Mouse (Mus musculus) small intestine, adult 2 months (tissue): ENCODE results near the gene Grk4.

Experiments
- CTCF ChIP-seq: fragments of 200-500 bp; IDR thresholded peaks from 2 replicates; pipeline ENCODE4 v1.5.1; 2012; ENCODE audit warnings: low read depth, mild to moderate bottlenecking, control low read depth, inconsistent platforms, low read length, moderate library complexity, mixed read lengths; ENCODE audit not compliant: insufficient replicate concordance, insufficient read length; ENCODE audit errors: extremely low read depth
- POLR2A ChIP-seq: fragments of 200-500 bp; IDR thresholded peaks from 2 replicates; pipeline ENCODE4 v1.6.1; 2012; ENCODE audit warnings: low read depth, mild to moderate bottlenecking, control low read depth, inconsistent platforms, low read length, moderate library complexity

- TF ChIP-seq CTCF (no peak), POLR2A (no peak)
These were observed 112.6 kb downstream of the Grk4 start for GRCm38 (mm10) chr5:34772696-34773245.
